Mouse (Mus musculus): Measurements from ENCODE around the gene Ifi44. TPM values are rescaled to one million over a fixed set of nuclear protein-coding genes. Genes with fewer than 3 reads are reported as not detected.

Gene Ifi44
- total RNA-seq (2012; rRNA removed) (0.21 TPM in 1 of 2 replicates, not detected in the other), total RNA-seq (2014; rRNA removed) (0.07 TPM in 1 of 2 replicates, not detected in the other), polyA plus RNA-seq (2012; ENCODE audit: insufficient read length, low read depth) (not detected in 2 replicates)

- no peaks in the 10 kb centered on the region for H3K36me3 ChIP-seq (replicated peaks in 1 of 2; ENCODE audit: control insufficient read depth in 1 of 2, insufficient read depth in 1 of 2, low read length in 1 of 2)
- no peaks in the 10 kb centered on the region for H3K27me3 ChIP-seq (replicated peaks)
- in situ Hi-C loops (cut with MboI; ENCODE audit: low pct_ligation_motif_present, low pct_unique_long_range_greater_than_20kb, low sequenced_read_pairs) = no loop called here
- H3K4me1 ChIP-seq (ENCODE audit: control insufficient read depth in 1 of 2, insufficient read depth in 2 of 2) = peaks cover 0 to 11% of the 10 kb centered on the region in 2 experiments; a peak in 2 of 4 replicates
- H3K9me3 ChIP-seq (replicated peaks; ENCODE audit: low read length) = no peaks in the 10 kb centered on the region
- no peak for DNase-seq (ENCODE audit: extremely low read depth)
- H3K27ac ChIP-seq (ENCODE audit: insufficient read depth, low read depth) = no peak within 1 kb of the TSS
- dilution Hi-C loops (cut with MboI; ENCODE audit: extremely low pct_ligation_motif_present, extremely low pct_unique_long_range_greater_than_20kb, low sequenced_read_pairs) = no loop called here
- TF ChIP-seq ZKSCAN1 (IDR thresholded peaks at IDR 0.05; ENCODE audit: borderline replicate concordance, low read depth, low read length) (no peak), SIN3A (IDR thresholded peaks at IDR 0.05; ENCODE audit: low read length) (no peak), POLR2A (IDR thresholded peaks at IDR 0.05; ENCODE audit: low read depth, low read length) (no peak), USF1 (IDR thresholded peaks at IDR 0.05; ENCODE audit: low read depth, low read length) (no peak), ETS1 (conservative IDR thresholded peaks at IDR 0.05; ENCODE audit: low read depth, low read length) (no peak), UBTF (IDR thresholded peaks at IDR 0.05; ENCODE audit: low read depth, low read length) (no peak), ELF1 (IDR thresholded peaks at IDR 0.05; ENCODE audit: low read depth, low read length) (no peak), TCF12 (IDR thresholded peaks at IDR 0.05; ENCODE audit: low read depth, low read length) (no peak), TBP (conservative IDR thresholded peaks at IDR 0.05; ENCODE audit: low read depth, low read length) (no peak), MYC (IDR thresholded peaks at IDR 0.05; ENCODE audit: low read depth, low read length) (no peak), EP300 (IDR thresholded peaks at IDR 0.05; ENCODE audit: low read length) (no peak), POLR2AphosphoS2 (IDR thresholded peaks at IDR 0.05; ENCODE audit: low read depth, low read length) (no peak)
- H3K4me2 ChIP-seq (ENCODE audit: insufficient read depth, low read depth, poor library complexity, severe bottlenecking) = peak within 1 kb of the TSS; percentile 39
- H3K79me2 ChIP-seq (replicated peaks; ENCODE audit: control insufficient read depth, extremely low read depth, insufficient read depth, poor library complexity, severe bottlenecking) = no peaks in the 10 kb centered on the region
- no peak within 1 kb of the TSS for H3K4me3 ChIP-seq (replicated peaks in 1 of 3; ENCODE audit: low read depth in 2 of 3, low read length in 2 of 3, poor library complexity in 1 of 3)
- no peak within 1 kb of the TSS for H3K9ac ChIP-seq (ENCODE audit: insufficient read depth, low read depth)
Measured at GRCm38 (mm10) chr3:151749737-151750136, at the start of gene Ifi44. Gene Ifi44, minus strand, starts transcription at chr3:151749960.

GRCm38 (mm10) chr3:151788622-151789021 lies 38.9 kb upstream of the Ifi44 start:
- DNase-seq (ENCODE audit: extremely low read depth) = no peak
- no peaks in the 10 kb centered on the region for H3K79me2 ChIP-seq (replicated peaks; ENCODE audit: control insufficient read depth, extremely low read depth, insufficient read depth, poor library complexity, severe bottlenecking)
- TF ChIP-seq POLR2AphosphoS2 (IDR thresholded peaks at IDR 0.05; ENCODE audit: low read depth, low read length) = no peak
- no peak for TF ChIP-seq CTCF (conservative IDR thresholded peaks at IDR 0.05 in 1 of 2, IDR thresholded peaks at IDR 0.05 in 1 of 2; ENCODE audit: low read depth in 2 of 2, low read length in 2 of 2)
- TF ChIP-seq UBTF (IDR thresholded peaks at IDR 0.05; ENCODE audit: low read depth, low read length) = no peak
- no peak for TF ChIP-seq SIN3A (IDR thresholded peaks at IDR 0.05; ENCODE audit: low read length)
- in situ Hi-C loops (cut with MboI; ENCODE audit: low pct_ligation_motif_present, low pct_unique_long_range_greater_than_20kb, low sequenced_read_pairs) (no loop called here), dilution Hi-C loops (cut with MboI; ENCODE audit: extremely low pct_ligation_motif_present, extremely low pct_unique_long_range_greater_than_20kb, low sequenced_read_pairs) (no loop called here)
- H3K27ac ChIP-seq (ENCODE audit: insufficient read depth, low read depth) = no peak overlapping the region
- H3K9me3 ChIP-seq (replicated peaks; ENCODE audit: low read length) = no peaks in the 10 kb centered on the region
- H3K36me3 ChIP-seq (replicated peaks in 1 of 2; ENCODE audit: control insufficient read depth in 1 of 2, insufficient read depth in 1 of 2, low read length in 1 of 2) = no peaks in the 10 kb centered on the region
- H3K4me3 ChIP-seq (replicated peaks in 1 of 3; ENCODE audit: low read depth in 2 of 3, low read length in 2 of 3, poor library complexity in 1 of 3) = no peak overlapping the region
- H3K9ac ChIP-seq (ENCODE audit: insufficient read depth, low read depth) = no peak overlapping the region
- no peaks in the 10 kb centered on the region; a peak in 1 of 4 replicates for H3K4me1 ChIP-seq (ENCODE audit: control insufficient read depth in 1 of 2, insufficient read depth in 2 of 2)
- H3K4me2 ChIP-seq (ENCODE audit: insufficient read depth, low read depth, poor library complexity, severe bottlenecking) = no peak overlapping the region
- no peaks in the 10 kb centered on the region for H3K27me3 ChIP-seq (replicated peaks)

- no peaks in the 10 kb centered on the region for H3K79me2 ChIP-seq (replicated peaks; ENCODE audit: control insufficient read depth, extremely low read depth, insufficient read depth, poor library complexity, severe bottlenecking)
- no peak overlapping the region for H3K27ac ChIP-seq (ENCODE audit: insufficient read depth, low read depth)
- no peak for TF ChIP-seq TBP (conservative IDR thresholded peaks at IDR 0.05; ENCODE audit: low read depth, low read length)
- no peak for TF ChIP-seq POLR2AphosphoS2 (IDR thresholded peaks at IDR 0.05; ENCODE audit: low read depth, low read length)
- peak; percentile 82 for TF ChIP-seq RAD21 (IDR thresholded peaks at IDR 0.05; ENCODE audit: low read depth, low read length)
- TF ChIP-seq ZC3H11A (IDR thresholded peaks at IDR 0.05; ENCODE audit: low read depth, low read length) = peak; percentile 24; the same call in 1 of the 2 replicates
- TF ChIP-seq ELF1 (IDR thresholded peaks at IDR 0.05; ENCODE audit: low read depth, low read length) = no peak
- TF ChIP-seq CTCF (conservative IDR thresholded peaks at IDR 0.05 in 1 of 2, IDR thresholded peaks at IDR 0.05 in 1 of 2; ENCODE audit: low read depth in 2 of 2, low read length in 2 of 2) = peak; percentile 61 to 84; a peak in 3 of 4 replicates
- TF ChIP-seq SMC3 (IDR thresholded peaks at IDR 0.05; ENCODE audit: low read depth, low read length) = peak; percentile 82
- no peak for TF ChIP-seq E2F4 (IDR thresholded peaks at IDR 0.05; ENCODE audit: insufficient replicate concordance, low read depth, low read length)
- no peak for TF ChIP-seq MXI1 (IDR thresholded peaks at IDR 0.05; ENCODE audit: low read depth, low read length)
- TF ChIP-seq POLR2A (IDR thresholded peaks at IDR 0.05; ENCODE audit: low read depth, low read length) = no peak
- TF ChIP-seq JUN (IDR thresholded peaks at IDR 0.05; ENCODE audit: insufficient read depth, low read depth, low read length) = no peak
- DNase-seq (ENCODE audit: extremely low read depth) = peak; percentile 43
- in situ Hi-C loops (cut with MboI; ENCODE audit: low pct_ligation_motif_present, low pct_unique_long_range_greater_than_20kb, low sequenced_read_pairs) = loop anchor here (10.0 kb wide), 2 partner anchors 50 to 320 kb away; no protein-coding TSS in a partner anchor
- H3K9me3 ChIP-seq (replicated peaks; ENCODE audit: low read length) = no peaks in the 10 kb centered on the region
- H3K4me1 ChIP-seq (ENCODE audit: control insufficient read depth in 1 of 2, insufficient read depth in 2 of 2) = no peaks in the 10 kb centered on the region
- H3K4me2 ChIP-seq (ENCODE audit: insufficient read depth, low read depth, poor library complexity, severe bottlenecking) = no peak overlapping the region
- no peaks in the 10 kb centered on the region for H3K27me3 ChIP-seq (replicated peaks)
- dilution Hi-C loops (cut with MboI; ENCODE audit: extremely low pct_ligation_motif_present, extremely low pct_unique_long_range_greater_than_20kb, low sequenced_read_pairs) = no loop called here
- H3K9ac ChIP-seq (ENCODE audit: insufficient read depth, low read depth) = no peak overlapping the region
- no peaks in the 10 kb centered on the region for H3K36me3 ChIP-seq (replicated peaks in 1 of 2; ENCODE audit: control insufficient read depth in 1 of 2, insufficient read depth in 1 of 2, low read length in 1 of 2)
- H3K4me3 ChIP-seq (replicated peaks in 1 of 3; ENCODE audit: low read depth in 2 of 3, low read length in 2 of 3, poor library complexity in 1 of 3) = no peak overlapping the region
Measured at GRCm38 (mm10) chr3:151775089-151775488, 25.3 kb upstream of the Ifi44 start.

Data from CH12.LX (cell line).